ENCODE assay signal across 14 mouse cellular contexts in genomic region chr1:126105673-126106256, GRCm38 (mm10).
"Had no signal": no experiment of that assay in that cellular context is flagged by ENCODE, and none has a peak within 500 bp of the region (broad histone marks: within the 10 kb centered on the region; RNA-seq: fewer than 3 reads in every experiment).

No protein-coding gene starts in this region.

- DNase-seq: kidney, adult 8-10 months; kidney, postnatal 10 days; kidney, postnatal 36 days; layer of hippocampus, postnatal 36 days; liver, embryonic 13.5 days; lung, adult 2 months; lung, postnatal 14 days; lung, postnatal 4 days; midbrain, embryonic 14.5 days; thymus, adult 18-20 months; thymus, postnatal 36 days had no signal

- H3K27me3 ChIP-seq: kidney, embryonic 15.5 days; liver, embryonic 13.5 days had no signal

- H3K4me3 ChIP-seq: kidney, embryonic 15.5 days; left cerebral cortex, adult 2 months; liver, embryonic 13.5 days; myocyte had no signal

- H3K4me1 ChIP-seq: kidney, embryonic 15.5 days; liver, embryonic 13.5 days had no signal

- H3K9ac ChIP-seq: kidney, embryonic 15.5 days; liver, embryonic 13.5 days had no signal

- H3K36me3 ChIP-seq: kidney, embryonic 15.5 days; liver, embryonic 13.5 days had no signal

- H3K27ac ChIP-seq: kidney, embryonic 15.5 days; left cerebral cortex, adult 2 months; liver, embryonic 13.5 days had no signal

- H3K9me3 ChIP-seq: kidney, embryonic 15.5 days; liver, embryonic 13.5 days had no signal

- H3K4me2 ChIP-seq: kidney, embryonic 15.5 days; liver, embryonic 13.5 days had no signal
